Mouse (Mus musculus): Measurements from ENCODE around the gene Myadm.

The Myadm gene

GRCm38 (mm10) chr7:3290257-3291033 lies 1.6 kb downstream of the Myadm start:
- 5% methylated on average over 18 of the region's 18 CpGs for WGBS

- 65% methylated on average over 6 of the region's 6 CpGs for WGBS
Measured at GRCm38 (mm10) chr7:3291197-3291596, 2.3 kb downstream of the Myadm start.

GRCm38 (mm10) chr7:3291764-3292163 lies 2.9 kb downstream of the Myadm start:
- WGBS, result 80% methylated on average over 3 of the region's 3 CpGs

- WGBS, result 69% methylated on average over 12 of the region's 12 CpGs
Measured at GRCm38 (mm10) chr7:3292271-3292670, 3.4 kb downstream of the Myadm start.

- WGBS, result 15% methylated on average over 14 of the region's 14 CpGs
Measured at GRCm38 (mm10) chr7:3292791-3293190, 3.9 kb downstream of the Myadm start.

- WGBS, result 98% methylated on average over 1 of the region's 1 CpGs
Measured at GRCm38 (mm10) chr7:3294794-3295193, 5.9 kb downstream of the Myadm start.

- WGBS, result 80% methylated on average over 5 of the region's 5 CpGs
Measured at GRCm38 (mm10) chr7:3295321-3296110, 6.6 kb downstream of the Myadm start.

- 94% methylated on average over 16 of the region's 16 CpGs for WGBS
Measured at GRCm38 (mm10) chr7:3296711-3297110, 7.8 kb downstream of the Myadm start.

GRCm38 (mm10) chr7:3299941-3300617 lies 11.2 kb downstream of the Myadm start:
- WGBS, result 38% methylated on average over 7 of the region's 7 CpGs

- 82% methylated on average over 8 of the region's 8 CpGs for WGBS
Measured at GRCm38 (mm10) chr7:3300891-3301627, 12.2 kb downstream of the Myadm start.

- WGBS, result 8% methylated on average over 33 of the region's 33 CpGs
Measured at GRCm38 (mm10) chr7:3301628-3302555, 13.0 kb downstream of the Myadm start.

GRCm38 (mm10) chr7:3302556-3303275 lies 13.8 kb downstream of the Myadm start:
- 1% methylated on average over 16 of the region's 16 CpGs for WGBS

GRCm38 (mm10) chr7:3303276-3303781 lies 14.4 kb downstream of the Myadm start:
- 2% methylated on average over 28 of the region's 29 CpGs for WGBS

- 7% methylated on average over 12 of the region's 12 CpGs for WGBS
Measured at GRCm38 (mm10) chr7:3303789-3304188, 14.9 kb downstream of the Myadm start.

GRCm38 (mm10) chr7:3304298-3304697 lies 15.4 kb downstream of the Myadm start:
- 4% methylated on average over 10 of the region's 10 CpGs for WGBS

GRCm38 (mm10) chr7:3306400-3306799 lies 17.5 kb downstream of the Myadm start:
- 69% methylated on average over 3 of the region's 3 CpGs for whole genome bisulfite sequencing

- 58% methylated on average over 4 of the region's 4 CpGs for WGBS
Measured at GRCm38 (mm10) chr7:3308646-3309045, 19.8 kb downstream of the Myadm start.

GRCm38 (mm10) chr7:3310233-3310632 lies 21.4 kb downstream of the Myadm start:
- WGBS, result 97% methylated on average over 7 of the region's 7 CpGs

- 85% methylated on average over 8 of the region's 8 CpGs for WGBS
Measured at GRCm38 (mm10) chr7:3313571-3313970, 24.7 kb downstream of the Myadm start.

GRCm38 (mm10) chr7:3314121-3314520 lies 25.2 kb downstream of the Myadm start:
- WGBS, result 67% methylated on average over 5 of the region's 5 CpGs

Measured in cerebral cortex, adult 2 months (tissue).